Mouse (Mus musculus) hindbrain, postnatal 0 days (tissue): ENCODE data around the gene Mapkapk2. TPM values are rescaled to one million over a fixed set of nuclear protein-coding genes. Genes with fewer than 3 reads are reported as not detected.

ENCODE experiments used
- ATAC-seq: fragments of 200-750 bp; cut with Nextera tagmentation; 2 replicates; pipeline ENCODE4 v1.8.0; 2017; ENCODE audit warnings: mild to moderate bottlenecking, moderate TSS enrichment, moderate library complexity
- DNase-seq: peaks from one replicate; pipeline ENCODE4 v3.0.0-alpha.2; 2015; ENCODE audit warnings: low spot score
- H3K27ac ChIP-seq: fragments of 300-500 bp; sonication (generic); 2 replicates; pipeline ENCODE4 v1.5.1; 2014; ENCODE audit warnings: mild to moderate bottlenecking
- H3K27me3 ChIP-seq: fragments of 300-500 bp; sonication (generic); 2 replicates; pipeline ENCODE4 v1.6.1; 2014; ENCODE audit warnings: low read length, mixed read lengths; ENCODE audit not compliant: insufficient read depth
- H3K36me3 ChIP-seq: fragments of 300-500 bp; sonication (generic); 2 replicates; pipeline ENCODE4 v1.6.1; 2014; ENCODE audit warnings: low read length, mixed read lengths; ENCODE audit not compliant: insufficient read depth
- H3K4me1 ChIP-seq: fragments of 300-500 bp; sonication (generic); 2 replicates; pipeline ENCODE4 v1.6.1; 2014; ENCODE audit warnings: antibody characterized with exemption, low read length, mixed read lengths; ENCODE audit not compliant: insufficient read depth
- H3K4me2 ChIP-seq: fragments of 300-500 bp; sonication (generic); 2 replicates; pipeline ENCODE4 v1.6.1; 2014; ENCODE audit warnings: low read depth, mild to moderate bottlenecking, low read length, moderate library complexity, mixed read lengths
- H3K4me3 ChIP-seq: fragments of 300-500 bp; sonication (generic); 2 replicates; pipeline ENCODE4 v1.5.1; 2014; ENCODE audit warnings: low read length
- H3K9ac ChIP-seq: fragments of 300-500 bp; sonication (generic); replicated peaks from 2 replicates; pipeline ENCODE4 v1.6.1; 2014; ENCODE audit warnings: mild to moderate bottlenecking, low read length, moderate library complexity, mixed read lengths
- H3K9me3 ChIP-seq: fragments of 300-500 bp; sonication (generic); 2 replicates; pipeline ENCODE4 v1.6.1; 2016; ENCODE audit warnings: low read length, mixed read lengths
- CTCF ChIP-seq: IDR thresholded peaks from 2 replicates; pipeline ENCODE4 v1.5.1; 2016; ENCODE audit warnings: antibody characterized with exemption, control low read depth, low read depth
- WGBS: fragments of 180-500 bp; shearing (Covaris S2); extraction: QIAGEN DNeasy Blood & Tissue Kit; methylation state at CpG from one replicate; pipeline ENCODE4 v1.1.7; 2014; 5-methylcytosine and 5-hydroxymethylcytosine counted together
- polyA plus RNA-seq: library from polyadenylated mRNA; unstranded; fragments of >200 nt; fragmentation: Nextera tagmentation; extraction: Ambion mirVana; gene quantifications from 2 replicates; pipeline ENCODE4 v1.2.1, GENCODE M21; 2015
- total RNA-seq: library from RNA; depleted of rRNA; stranded (reverse); fragments of >200 nt; gene quantifications from 2 replicates; pipeline ENCODE4 v1.2.3, GENCODE M21; 2014; rRNA removed

Gene Mapkapk2
- total and polyA plus RNA-seq, 2 experiments from 2014 or later: 21.2 to 71.1 TPM

- no peak overlapping the region for H3K9ac ChIP-seq
- H3K27me3 ChIP-seq: no peaks in the 10 kb centered on the region
- H3K9me3 ChIP-seq: no peaks in the 10 kb centered on the region
- H3K4me1 ChIP-seq: no peaks in the 10 kb centered on the region
- no peak for ATAC-seq
- no peak for DNase-seq
- H3K4me2 ChIP-seq: no peak overlapping the region
- 79% methylated on average over 1 of the region's 1 CpGs for WGBS
- no peak for TF ChIP-seq CTCF
- H3K27ac ChIP-seq: no peak overlapping the region
- no peak overlapping the region for H3K4me3 ChIP-seq
- no peaks in the 10 kb centered on the region for H3K36me3 ChIP-seq
Measured at GRCm38 (mm10) chr1:131006069-131006468, 91.6 kb downstream of the Mapkapk2 start.

Other genes with a start within 250 kb of the Mapkapk2 start
- gene Fcmr, start 232.2 kb downstream of the Mapkapk2 start, total RNA-seq: 0.75 and 2.2 TPM in 2 replicates
- 2.5 and 2.7 TPM in 2 replicates for gene Fcmr, start 232.2 kb downstream of the Mapkapk2 start, polyA plus RNA-seq
- not detected in 2 replicates for gene Il24, start 210.4 kb downstream of the Mapkapk2 start, total RNA-seq
- gene Il24, start 210.4 kb downstream of the Mapkapk2 start, polyA plus RNA-seq: not detected in 2 replicates
- not detected in 2 replicates for gene Il20, start 186.4 kb downstream of the Mapkapk2 start, total RNA-seq
- not detected in 2 replicates for gene Il20, start 186.4 kb downstream of the Mapkapk2 start, polyA plus RNA-seq
- 0.37 TPM in 1 of 2 replicates, not detected in the other for gene Il19, start 157.7 kb downstream of the Mapkapk2 start, total RNA-seq
- 0.21 TPM in 1 of 2 replicates, not detected in the other for gene Il19, start 157.7 kb downstream of the Mapkapk2 start, polyA plus RNA-seq
- gene Il10, start 78.0 kb downstream of the Mapkapk2 start, total RNA-seq: not detected in 2 replicates
- gene Il10, start 78.0 kb downstream of the Mapkapk2 start, polyA plus RNA-seq: not detected in 2 replicates
- gene Dyrk3, start 40.5 kb upstream of the Mapkapk2 start, total RNA-seq: 8.9 and 9.3 TPM in 2 replicates
- gene Dyrk3, start 40.5 kb upstream of the Mapkapk2 start, polyA plus RNA-seq: 10.2 and 11.1 TPM in 2 replicates
- 38.1 and 39.7 TPM in 2 replicates for gene Eif2d, start 55.4 kb upstream of the Mapkapk2 start, total RNA-seq
- 42.8 and 44.4 TPM in 2 replicates for gene Eif2d, start 55.4 kb upstream of the Mapkapk2 start, polyA plus RNA-seq
- 12.9 and 41.5 TPM in 2 replicates for gene Rassf5, start 147.4 kb upstream of the Mapkapk2 start, total RNA-seq
- gene Rassf5, start 147.4 kb upstream of the Mapkapk2 start, polyA plus RNA-seq: 8.1 and 8.3 TPM in 2 replicates
- 0.75 and 1.5 TPM in 2 replicates for gene Ikbke, start 181.8 kb upstream of the Mapkapk2 start, total RNA-seq
- 1.2 TPM in 2 replicates for gene Ikbke, start 181.8 kb upstream of the Mapkapk2 start, polyA plus RNA-seq